Mouse (Mus musculus): ENCODE measurements around the gene Tmem150c.
A peak's percentile ranks its signal among the peaks of the same experiment; 100 is the strongest.

The Tmem150c gene

GRCm38 (mm10) chr5:100124530-100124929 is 35.1 kb downstream of the Tmem150c start:
- H3K4me3 ChIP-seq (replicated peaks; ENCODE audit: low read length): no peak overlapping the region
- TF ChIP-seq NANOG (IDR thresholded peaks at IDR 0.05; ENCODE audit: borderline replicate concordance, low read length) (no peak), POU5F1 (IDR thresholded peaks at IDR 0.05; ENCODE audit: borderline replicate concordance, low read length) (no peak), CTCF (conservative IDR thresholded peaks at IDR 0.05; ENCODE audit: low read length) (no peak)
- H3K4me1 ChIP-seq (replicated peaks; ENCODE audit: low read depth, low read length): peaks cover 40% of the 10 kb centered on the region
- H3K9me3 ChIP-seq (ENCODE audit: low read length): no peaks in the 10 kb centered on the region
- H3K27me3 ChIP-seq (ENCODE audit: insufficient read depth, low read length): peaks cover 6% of the 10 kb centered on the region; the same call in 1 of the 2 replicates
- no peaks in the 10 kb centered on the region for H3K36me3 ChIP-seq (ENCODE audit: insufficient read depth, low read length)

- H3K27me3 ChIP-seq (ENCODE audit: insufficient read depth, low read length): peaks cover 8% of the 10 kb centered on the region; the same call in 1 of the 2 replicates
- TF ChIP-seq POU5F1 (IDR thresholded peaks at IDR 0.05; ENCODE audit: borderline replicate concordance, low read length) (no peak), CTCF (conservative IDR thresholded peaks at IDR 0.05; ENCODE audit: low read length) (no peak), NANOG (IDR thresholded peaks at IDR 0.05; ENCODE audit: borderline replicate concordance, low read length) (no peak)
- no peaks in the 10 kb centered on the region for H3K36me3 ChIP-seq (ENCODE audit: insufficient read depth, low read length)
- H3K4me3 ChIP-seq (replicated peaks; ENCODE audit: low read length): no peak overlapping the region
- no peaks in the 10 kb centered on the region for H3K9me3 ChIP-seq (ENCODE audit: low read length)
- peaks cover 53% of the 10 kb centered on the region for H3K4me1 ChIP-seq (replicated peaks; ENCODE audit: low read depth, low read length)
Observed at GRCm38 (mm10) chr5:100123283-100123682, 36.3 kb downstream of the Tmem150c start.

GRCm38 (mm10) chr5:100121170-100121569 is 38.4 kb downstream of the Tmem150c start:
- H3K27me3 ChIP-seq (ENCODE audit: insufficient read depth, low read length): peaks cover 11% of the 10 kb centered on the region; the same call in 1 of the 2 replicates

GRCm38 (mm10) chr5:100120711-100121141 is 38.9 kb downstream of the Tmem150c start:
- no peaks in the 10 kb centered on the region for H3K36me3 ChIP-seq (ENCODE audit: insufficient read depth, low read length)
- TF ChIP-seq POU5F1 (IDR thresholded peaks at IDR 0.05; ENCODE audit: borderline replicate concordance, low read length) (no peak), NANOG (IDR thresholded peaks at IDR 0.05; ENCODE audit: borderline replicate concordance, low read length) (no peak), CTCF (conservative IDR thresholded peaks at IDR 0.05; ENCODE audit: low read length) (no peak)
- no peaks in the 10 kb centered on the region for H3K9me3 ChIP-seq (ENCODE audit: low read length)
- no peak overlapping the region for H3K4me3 ChIP-seq (replicated peaks; ENCODE audit: low read length)
- peaks cover 56% of the 10 kb centered on the region for H3K4me1 ChIP-seq (replicated peaks; ENCODE audit: low read depth, low read length)
- peaks cover 11% of the 10 kb centered on the region; the same call in 1 of the 2 replicates for H3K27me3 ChIP-seq (ENCODE audit: insufficient read depth, low read length)

More at GRCm38 (mm10) chr5:100121170-100121569, 38.4 kb downstream of the Tmem150c start:
- Histone ChIP-seq H3K4me3 (replicated peaks; ENCODE audit: low read length) (no peak overlapping the region), H3K36me3 (ENCODE audit: insufficient read depth, low read length) (no peaks in the 10 kb centered on the region), H3K9me3 (ENCODE audit: low read length) (no peaks in the 10 kb centered on the region), H3K4me1 (replicated peaks; ENCODE audit: low read depth, low read length) (peaks cover 60% of the 10 kb centered on the region)
- TF ChIP-seq CTCF (conservative IDR thresholded peaks at IDR 0.05; ENCODE audit: low read length) (no peak), POU5F1 (IDR thresholded peaks at IDR 0.05; ENCODE audit: borderline replicate concordance, low read length) (no peak)

- H3K27me3 ChIP-seq (ENCODE audit: insufficient read depth, low read length): peaks cover 11% of the 10 kb centered on the region; the same call in 1 of the 2 replicates
- H3K4me3 ChIP-seq (replicated peaks; ENCODE audit: low read length): 0 out of 2 replicates have a peak overlapping the region, but pooled peaks have one; percentile 7
- TF ChIP-seq CTCF (conservative IDR thresholded peaks at IDR 0.05; ENCODE audit: low read length) (no peak), POU5F1 (IDR thresholded peaks at IDR 0.05; ENCODE audit: borderline replicate concordance, low read length) (no peak), NANOG (IDR thresholded peaks at IDR 0.05; ENCODE audit: borderline replicate concordance, low read length) (no peak)
Observed at GRCm38 (mm10) chr5:100119331-100119730, 40.3 kb downstream of the Tmem150c start.

GRCm38 (mm10) chr5:100113403-100113802 is 46.2 kb downstream of the Tmem150c start:
- H3K36me3 ChIP-seq (ENCODE audit: insufficient read depth, low read length): no peaks in the 10 kb centered on the region
- H3K4me1 ChIP-seq (replicated peaks; ENCODE audit: low read depth, low read length): peaks cover 10% of the 10 kb centered on the region
- TF ChIP-seq CTCF (conservative IDR thresholded peaks at IDR 0.05; ENCODE audit: low read length): no peak
- no peak for TF ChIP-seq POU5F1 (IDR thresholded peaks at IDR 0.05; ENCODE audit: borderline replicate concordance, low read length)
- TF ChIP-seq NANOG (IDR thresholded peaks at IDR 0.05; ENCODE audit: borderline replicate concordance, low read length): no peak
- no peaks in the 10 kb centered on the region for H3K9me3 ChIP-seq (ENCODE audit: low read length)
- no peak overlapping the region for H3K4me3 ChIP-seq (replicated peaks; ENCODE audit: low read length)
- 0 out of 2 replicates have a peak, but pooled peaks cover 3% of the 10 kb centered on the region for H3K27me3 ChIP-seq (ENCODE audit: insufficient read depth, low read length)

More at GRCm38 (mm10) chr5:100119331-100119730, 40.3 kb downstream of the Tmem150c start:
- H3K9me3 ChIP-seq (ENCODE audit: low read length): no peaks in the 10 kb centered on the region
- no peaks in the 10 kb centered on the region for H3K36me3 ChIP-seq (ENCODE audit: insufficient read depth, low read length)
- H3K4me1 ChIP-seq (replicated peaks; ENCODE audit: low read depth, low read length): peaks cover 47% of the 10 kb centered on the region

GRCm38 (mm10) chr5:100110581-100110980 is 49.0 kb downstream of the Tmem150c start:
- TF ChIP-seq CTCF (conservative IDR thresholded peaks at IDR 0.05; ENCODE audit: low read length) (no peak), NANOG (IDR thresholded peaks at IDR 0.05; ENCODE audit: borderline replicate concordance, low read length) (no peak), POU5F1 (IDR thresholded peaks at IDR 0.05; ENCODE audit: borderline replicate concordance, low read length) (no peak)
- no peaks in the 10 kb centered on the region for H3K27me3 ChIP-seq (ENCODE audit: insufficient read depth, low read length)

GRCm38 (mm10) chr5:100109543-100110282 is 49.9 kb downstream of the Tmem150c start:
- Histone ChIP-seq H3K4me3 (replicated peaks; ENCODE audit: low read length) (no peak overlapping the region), H3K36me3 (ENCODE audit: insufficient read depth, low read length) (no peaks in the 10 kb centered on the region), H3K9me3 (ENCODE audit: low read length) (no peaks in the 10 kb centered on the region), H3K4me1 (replicated peaks; ENCODE audit: low read depth, low read length) (no peaks in the 10 kb centered on the region), H3K27me3 (ENCODE audit: insufficient read depth, low read length) (no peaks in the 10 kb centered on the region)
- TF ChIP-seq NANOG (IDR thresholded peaks at IDR 0.05; ENCODE audit: borderline replicate concordance, low read length) (no peak), CTCF (conservative IDR thresholded peaks at IDR 0.05; ENCODE audit: low read length) (no peak), POU5F1 (IDR thresholded peaks at IDR 0.05; ENCODE audit: borderline replicate concordance, low read length) (no peak)

More at GRCm38 (mm10) chr5:100110581-100110980, 49.0 kb downstream of the Tmem150c start:
- no peaks in the 10 kb centered on the region for H3K9me3 ChIP-seq (ENCODE audit: low read length)
- H3K36me3 ChIP-seq (ENCODE audit: insufficient read depth, low read length): no peaks in the 10 kb centered on the region
- no peak overlapping the region for H3K4me3 ChIP-seq (replicated peaks; ENCODE audit: low read length)
- H3K4me1 ChIP-seq (replicated peaks; ENCODE audit: low read depth, low read length): no peaks in the 10 kb centered on the region
